Mouse (Mus musculus) thymus, postnatal 10 days (tissue): ENCODE measurements around the gene Arhgap31.
"Not testable (repeated sequence)": the region's sequence is repeated elsewhere in the genome, so short reads cannot be mapped to it uniquely, and the experiment has no call there.

Experiments
- DNase-seq, 2 experiments: peaks; one replicate each; pipeline ENCODE4 v3.0.0; 2021; ENCODE audit warnings: low spot score in 2 of 2

The Arhgap31 gene

DNA sequence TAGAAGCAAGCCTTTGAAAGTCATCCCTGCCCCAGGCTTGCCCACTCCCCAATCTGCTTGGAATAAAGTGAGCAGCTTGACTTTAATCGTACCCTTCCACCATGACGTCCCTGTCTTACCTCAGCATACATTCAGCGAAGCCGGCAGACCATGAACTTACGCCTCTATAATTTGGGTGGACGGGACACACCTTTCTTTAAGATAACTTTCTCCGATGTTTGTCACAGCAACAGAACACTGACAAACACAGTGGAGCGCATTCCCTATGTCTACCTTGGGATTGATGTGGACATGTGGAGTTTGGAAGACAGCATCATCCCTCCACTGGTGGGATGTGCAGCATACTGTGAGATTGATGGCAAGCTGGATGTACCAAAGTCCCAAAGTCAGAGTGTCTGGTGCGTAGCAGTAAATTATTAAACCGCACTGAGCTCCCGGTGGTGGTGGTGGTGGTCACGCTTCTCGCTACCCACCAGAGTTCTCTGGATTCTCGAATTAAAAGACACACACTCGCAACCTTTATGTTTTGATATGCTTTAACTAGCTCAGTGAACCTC, 15.6 kb upstream of the Arhgap31 start:
- DNase-seq, result no peak

DNA sequence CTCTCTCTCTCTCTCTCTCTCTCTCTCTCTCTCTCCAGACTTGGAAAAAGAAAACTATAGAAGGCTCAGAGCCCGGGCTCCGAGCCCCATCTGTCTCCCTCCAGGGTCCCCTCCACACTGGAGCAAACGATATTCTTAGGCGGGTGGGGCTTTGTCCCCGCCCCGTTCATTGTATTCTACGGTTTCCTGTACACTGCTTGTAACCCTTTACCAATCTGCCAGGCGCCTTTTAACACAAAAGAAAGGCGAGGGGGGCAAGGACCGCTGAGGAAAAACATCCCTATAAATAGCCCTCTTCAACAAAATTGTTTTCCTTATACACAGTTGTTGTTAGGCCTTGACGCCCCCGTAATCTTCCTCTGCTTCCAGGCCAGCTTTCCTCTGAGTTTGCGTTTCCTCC, 11.9 kb upstream of the Arhgap31 start:
- no peak for DNase-seq

DNA sequence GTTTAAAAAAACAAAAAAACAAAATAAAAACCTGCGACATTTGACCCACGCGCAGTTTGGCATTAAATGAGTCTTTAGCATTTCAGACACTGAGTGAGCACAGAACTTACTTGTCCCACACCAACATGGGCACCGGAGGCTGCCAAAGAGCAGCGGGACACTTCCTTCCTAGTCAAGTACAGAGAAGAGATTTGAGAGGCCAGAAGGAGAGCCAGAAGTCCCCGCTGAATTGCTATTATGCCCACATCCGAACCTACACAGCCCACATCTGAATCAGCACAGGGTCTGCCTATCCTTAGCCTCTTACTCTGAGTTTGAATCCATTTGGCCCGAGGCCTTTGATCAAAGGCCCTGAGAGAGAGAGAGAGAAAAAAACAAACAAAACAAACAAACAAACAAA, 11.2 kb upstream of the Arhgap31 start:
- DNase-seq, result no peak

DNA sequence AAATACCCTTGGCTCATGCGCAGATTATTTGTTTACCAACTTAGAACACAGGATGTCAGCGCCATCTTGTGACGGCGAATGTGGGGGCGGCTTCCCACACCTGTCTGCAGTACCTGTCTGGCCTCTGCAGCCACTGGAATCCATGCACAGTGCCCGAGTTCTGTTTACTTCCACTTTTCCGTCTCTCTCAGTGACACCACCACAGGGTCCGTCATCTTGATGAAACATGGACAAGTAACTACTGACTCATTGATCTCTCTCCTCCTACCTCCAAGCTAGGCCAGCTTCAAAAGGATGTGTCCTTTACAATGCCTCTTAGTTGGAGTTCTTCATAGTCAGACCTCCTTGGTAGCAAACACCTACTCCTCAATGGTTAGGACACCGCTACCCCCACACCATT, 8.3 kb upstream of the Arhgap31 start:
- DNase-seq, result no peak

- not testable (repeated sequence) for DNase-seq
Measured at GRCm38 (mm10) chr16:38714259-38714526, 1.1 kb upstream of the Arhgap31 start.

- no peak for DNase-seq
Measured at GRCm38 (mm10) chr16:38713404-38714258, 557 bp upstream of the Arhgap31 start.

GRCm38 (mm10) chr16:38712105-38712504, 969 bp downstream of the Arhgap31 start:
- DNase-seq, result peak in 1 of 2 experiments; percentile 6

DNA sequence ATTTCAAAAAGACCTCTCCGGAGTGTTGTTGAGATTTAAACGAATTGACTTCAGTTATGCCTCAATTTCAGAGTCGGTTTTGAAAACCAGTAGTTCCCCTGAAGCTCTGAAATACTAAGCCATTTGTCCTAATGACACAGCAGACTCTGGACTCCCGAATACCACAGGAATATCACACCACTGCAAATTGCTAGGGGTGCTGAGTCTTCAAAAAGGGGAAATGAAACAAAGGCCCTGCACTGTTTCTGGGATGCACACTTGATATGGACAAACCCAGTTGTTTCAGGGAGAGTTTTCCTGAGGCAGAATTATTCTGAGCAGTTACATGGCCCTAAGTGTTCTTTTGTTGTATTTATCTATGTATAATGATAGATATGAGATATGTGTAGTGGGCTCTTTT, 1.8 kb downstream of the Arhgap31 start:
- DNase-seq, result no peak

DNA sequence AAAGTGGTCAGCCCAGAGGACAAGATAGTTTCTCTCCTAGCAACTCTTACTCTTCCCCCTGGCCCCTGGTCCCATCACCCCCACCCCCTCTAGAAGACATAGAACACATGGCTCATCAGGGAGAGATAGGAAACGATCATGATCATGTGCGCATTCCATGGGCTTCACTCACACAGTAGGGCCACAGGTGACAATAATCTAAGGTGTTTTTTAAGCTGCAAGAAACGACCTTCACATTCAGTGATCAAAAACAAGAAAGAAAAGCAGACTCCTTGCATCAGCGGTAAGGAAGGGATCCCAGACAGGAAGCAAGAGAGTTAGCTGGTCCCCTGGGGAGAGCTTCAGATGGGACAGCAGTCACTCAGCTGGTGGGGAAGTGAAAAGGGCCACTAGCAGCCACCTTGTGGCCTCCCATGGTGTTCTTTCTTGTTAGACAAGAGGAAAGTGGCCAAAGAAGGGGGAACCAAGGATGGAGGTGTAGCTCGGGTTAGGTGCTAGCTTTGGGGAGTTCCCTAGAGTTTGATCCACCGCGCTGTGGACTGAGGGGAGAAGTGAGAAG, 4.0 kb downstream of the Arhgap31 start:
- no peak for DNase-seq

- DNase-seq, result no peak
Measured at GRCm38 (mm10) chr16:38706782-38707181, 6.3 kb downstream of the Arhgap31 start.

- no peak for DNase-seq
Measured at GRCm38 (mm10) chr16:38705531-38706281, 7.4 kb downstream of the Arhgap31 start.

DNA sequence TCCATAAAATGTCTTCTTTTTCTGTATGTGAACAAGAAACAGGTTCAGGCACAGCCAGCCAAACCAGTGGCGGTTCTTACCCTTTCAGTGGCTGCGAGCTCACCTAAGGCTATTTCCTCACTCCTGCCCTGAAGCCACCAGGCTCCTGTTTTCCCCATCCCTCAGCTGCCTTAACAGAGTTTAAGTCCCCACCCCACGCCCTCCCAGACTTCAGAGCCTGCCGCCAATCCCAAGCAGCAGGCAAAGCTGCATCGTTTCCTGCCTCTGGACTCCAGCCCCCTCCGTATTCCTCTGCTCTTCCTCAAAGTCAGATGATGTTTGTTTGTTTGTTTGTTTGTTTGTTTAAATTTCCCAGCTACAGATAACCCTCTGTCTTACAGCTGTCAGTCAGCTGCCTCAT, 9.6 kb downstream of the Arhgap31 start:
- no peak for DNase-seq

GRCm38 (mm10) chr16:38702316-38702715, 10.8 kb downstream of the Arhgap31 start:
- DNase-seq, result no peak

DNA sequence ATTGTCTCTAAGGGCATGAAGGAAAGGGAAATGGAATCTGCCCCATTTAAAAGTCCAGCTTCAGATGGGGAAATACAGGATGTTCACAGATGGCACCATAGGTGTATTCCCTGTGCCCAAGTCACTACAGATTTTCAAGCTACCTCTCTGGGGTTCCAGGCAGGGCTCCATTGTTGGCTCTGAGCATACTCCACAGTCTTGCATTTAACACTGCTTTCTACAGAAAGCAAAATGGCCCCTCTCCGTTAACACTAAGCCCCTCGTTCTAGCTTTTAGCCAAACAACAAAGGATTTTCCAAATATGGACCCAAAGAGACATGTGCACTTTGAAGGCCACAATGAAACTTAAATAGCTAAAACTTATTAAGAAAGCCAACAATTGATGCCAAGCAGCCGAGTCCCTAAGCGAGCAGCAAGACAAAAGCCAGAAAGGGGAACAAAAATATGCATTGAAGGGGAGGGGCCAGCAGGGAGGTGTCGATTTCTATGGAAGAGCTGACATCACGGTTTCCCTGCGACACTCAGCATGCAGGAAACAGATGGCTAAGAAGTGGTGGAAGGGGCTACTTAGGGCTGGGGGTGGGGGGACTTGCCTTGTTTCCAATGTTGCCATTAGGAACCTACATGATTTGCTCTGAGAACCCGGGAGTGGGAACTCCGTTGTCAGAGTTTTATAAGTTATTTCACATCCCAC, 11.4 kb downstream of the Arhgap31 start:
- no peak for DNase-seq

GRCm38 (mm10) chr16:38700392-38701162, 12.5 kb downstream of the Arhgap31 start:
- no peak for DNase-seq

- DNase-seq, result no peak
Measured at GRCm38 (mm10) chr16:38697611-38698010, 15.5 kb downstream of the Arhgap31 start.

- DNase-seq, result no peak
Measured at GRCm38 (mm10) chr16:38695557-38695956, 17.5 kb downstream of the Arhgap31 start.

DNA sequence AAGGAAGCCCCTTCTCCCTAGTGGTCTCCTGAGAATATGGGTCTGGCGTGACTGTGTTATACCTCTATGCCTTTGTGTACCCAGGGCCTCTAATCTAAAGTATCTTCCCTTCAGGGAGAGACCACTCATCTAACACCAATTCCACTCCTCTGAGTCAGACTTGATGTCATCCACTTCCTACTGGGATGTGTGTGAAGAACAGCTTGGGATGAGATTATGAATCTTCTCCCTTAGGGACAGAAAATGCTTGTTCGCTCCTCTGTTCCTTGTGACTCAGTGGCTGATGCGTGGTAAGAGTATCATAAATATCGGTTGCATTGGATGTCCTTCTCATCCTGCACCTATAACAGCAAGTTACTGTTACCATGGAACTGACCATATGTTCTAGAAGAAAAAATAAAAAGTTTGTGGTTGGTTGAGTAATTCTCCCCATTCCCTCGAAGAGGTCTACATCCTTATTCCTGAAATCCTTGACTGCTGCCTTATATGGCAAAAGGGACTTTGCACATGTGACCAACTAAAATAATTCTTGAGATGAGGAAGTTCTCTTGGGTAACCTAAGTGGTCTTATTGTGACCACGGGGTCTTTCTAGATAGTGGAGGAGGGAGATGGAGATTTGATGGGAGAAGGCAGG, 18.1 kb downstream of the Arhgap31 start:
- DNase-seq, result no peak

DNA sequence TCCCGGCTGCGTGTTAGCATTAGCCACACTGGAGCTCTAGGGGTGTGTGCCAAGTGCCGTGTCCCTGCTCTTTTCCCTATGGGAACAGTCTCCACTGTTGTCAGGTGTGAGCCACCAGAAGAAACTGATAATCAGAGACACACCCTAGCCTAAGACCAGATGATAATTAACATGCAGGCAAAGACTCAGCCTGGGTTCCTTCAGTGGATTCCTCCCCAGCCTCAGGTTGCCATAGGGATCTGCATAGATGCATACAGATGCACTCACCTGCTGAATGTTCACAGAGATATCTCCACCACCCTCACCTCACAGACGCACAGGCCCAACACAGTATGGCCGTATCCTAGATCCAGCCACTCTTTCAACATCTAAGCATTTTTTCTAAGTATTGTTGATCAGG, 22.6 kb downstream of the Arhgap31 start:
- no peak for DNase-seq

DNA sequence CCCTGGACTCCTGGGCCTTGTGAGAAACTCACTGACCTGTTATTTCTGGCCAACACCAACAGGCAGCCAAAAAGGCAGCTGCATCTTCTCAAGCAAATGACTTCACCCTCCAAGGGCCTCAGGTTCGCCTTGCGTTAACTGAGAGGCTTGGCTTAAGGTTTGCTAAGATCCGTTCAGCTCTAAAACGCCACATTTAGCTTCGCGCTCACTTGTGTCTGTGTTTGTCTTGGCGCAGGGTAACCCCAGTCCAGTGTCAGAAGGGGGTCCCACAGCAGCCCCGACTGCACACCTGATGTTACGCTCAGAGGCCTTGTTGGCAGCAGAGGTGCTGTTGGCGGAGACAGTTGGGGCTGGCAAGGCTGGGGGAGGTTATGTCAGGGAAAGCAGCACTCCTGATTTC, 23.3 kb downstream of the Arhgap31 start:
- DNase-seq, result no peak
